Mouse (Mus musculus) adrenal gland, postnatal 4 days (tissue): ENCODE measurements around the gene Inpp5d. TPM values are rescaled to one million over a fixed set of nuclear protein-coding genes. Genes with fewer than 3 reads are reported as not detected.

ENCODE experiments used
- DNase-seq, 2 experiments: peaks; one replicate each; pipeline ENCODE4 v3.0.0; 2021 to 2022; ENCODE audit warnings: low spot score in 2 of 2, mixed read lengths in 2 of 2
- long read RNA-seq, 2 experiments: library from polyadenylated mRNA; stranded (forward); transcript quantifications; one replicate each; pipeline ENCODE4 v2.0.0; 2021
- total RNA-seq, 2 experiments: library from RNA; stranded (reverse); gene quantifications; 2 replicates each; pipeline ENCODE4 v1.2.3; 2021

Inpp5d gene
- 10 to 100 TPM; 21.5 to 22.3 TPM for total RNA-seq
- long read RNA-seq, experiment 1, partial matches to known transcripts: 2 of 3 reads
- long read RNA-seq, experiment 1, other reads (novel, unspliced or antisense): 1 of 3 reads
- long read RNA-seq, experiment 2, partial matches to known transcripts: 1 of 3 reads
- long read RNA-seq, experiment 2, other reads (novel, unspliced or antisense): 2 of 3 reads

GRCm38 (mm10) chr1:87620211-87620668 lies at the start of gene Inpp5d:
Gene Inpp5d, plus strand, starts transcription at chr1:87620312.
- no peak for DNase-seq

GRCm38 (mm10) chr1:87573261-87573660 lies 46.9 kb upstream of the Inpp5d start:
- DNase-seq: no peak

GRCm38 (mm10) chr1:87573800-87574215 lies 46.3 kb upstream of the Inpp5d start, which contains the start of gene Ngef:
Gene Ngef, minus strand, starts transcription at chr1:87573870.
- no peak for DNase-seq

- no peak for DNase-seq
Observed at GRCm38 (mm10) chr1:87574353-87574752, 45.8 kb upstream of the Inpp5d start.

GRCm38 (mm10) chr1:87574785-87575184 lies 45.3 kb upstream of the Inpp5d start:
- DNase-seq: peak; percentile 19 to 54

- no peak for DNase-seq
Observed at GRCm38 (mm10) chr1:87578965-87579364, 41.1 kb upstream of the Inpp5d start.

- DNase-seq: no peak
Observed at GRCm38 (mm10) chr1:87580824-87581223, 39.3 kb upstream of the Inpp5d start.

GRCm38 (mm10) chr1:87589162-87589561 lies 30.9 kb upstream of the Inpp5d start:
- DNase-seq: no peak

- DNase-seq: no peak
Observed at GRCm38 (mm10) chr1:87589980-87590379, 30.1 kb upstream of the Inpp5d start.

GRCm38 (mm10) chr1:87594261-87594660 lies 25.9 kb upstream of the Inpp5d start:
- no peak for DNase-seq

- DNase-seq: no peak
Observed at GRCm38 (mm10) chr1:87594671-87595070, 25.4 kb upstream of the Inpp5d start.

GRCm38 (mm10) chr1:87600533-87600932 lies 19.6 kb upstream of the Inpp5d start:
- DNase-seq: no peak

GRCm38 (mm10) chr1:87601801-87602200 lies 18.3 kb upstream of the Inpp5d start:
- DNase-seq: no peak

GRCm38 (mm10) chr1:87603389-87603788 lies 16.7 kb upstream of the Inpp5d start:
- no peak for DNase-seq

- no peak for DNase-seq
Observed at GRCm38 (mm10) chr1:87605296-87605695, 14.8 kb upstream of the Inpp5d start.

- no peak for DNase-seq
Observed at GRCm38 (mm10) chr1:87607385-87608091, 12.6 kb upstream of the Inpp5d start.

- DNase-seq: peak in 1 of 2 experiments; percentile 36
Observed at GRCm38 (mm10) chr1:87608416-87609046, 11.6 kb upstream of the Inpp5d start.

- no peak for DNase-seq
Observed at GRCm38 (mm10) chr1:87614576-87615295, 5.4 kb upstream of the Inpp5d start.

GRCm38 (mm10) chr1:87620693-87621092 lies 581 bp downstream of the Inpp5d start:
- no peak for DNase-seq

- no peak for DNase-seq
Observed at GRCm38 (mm10) chr1:87621146-87621857, 1.2 kb downstream of the Inpp5d start.

- no peak for DNase-seq
Observed at GRCm38 (mm10) chr1:87621858-87622279, 1.8 kb downstream of the Inpp5d start.
